Mouse (Mus musculus) induced T-regulatory cell, adult 2 months (primary cell): ENCODE data around the gene Panx1.

Experiments
- DNase-seq: peaks from one replicate; pipeline ENCODE4 v3.0.0-alpha.2; 2012; ENCODE audit warnings: low read depth

Gene Panx1

DNA sequence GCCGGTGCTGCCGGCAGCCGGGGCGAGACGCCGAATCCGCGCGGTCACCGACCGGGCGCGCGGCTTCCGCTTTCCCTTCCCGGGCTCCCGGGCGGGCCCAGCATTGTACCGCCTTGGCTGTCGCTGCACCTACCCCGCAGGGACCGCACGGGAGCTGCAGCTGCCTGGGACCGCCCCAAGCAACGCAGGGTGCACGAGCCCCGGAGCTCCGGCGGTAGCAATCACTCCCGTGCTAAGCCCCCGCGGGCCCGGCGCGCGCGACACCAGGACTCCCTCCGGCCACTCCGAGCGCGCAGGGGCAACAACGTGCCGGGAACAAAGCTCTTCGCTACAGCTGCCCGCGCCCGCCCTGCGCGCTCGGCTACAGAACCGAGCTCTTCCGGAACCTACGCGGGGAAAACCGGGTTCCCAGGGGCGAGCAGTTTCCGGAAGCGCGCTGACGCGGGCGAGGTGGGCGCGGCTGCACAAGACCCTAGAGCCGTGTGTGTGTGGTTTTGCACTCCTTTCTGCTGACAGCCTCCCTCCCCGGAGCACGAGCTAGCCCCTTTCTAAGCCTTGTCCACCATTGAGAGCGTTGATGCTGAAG lies at the start of gene Panx1:
Gene Panx1 (minus strand): TSS at position 395 of the 586 bp plus-strand sequence.
- peak; percentile 92 for DNase-seq

GRCm38 (mm10) chr9:15068686-15069295 lies 23.5 kb upstream of the Panx1 start:
- DNase-seq: no peak

DNA sequence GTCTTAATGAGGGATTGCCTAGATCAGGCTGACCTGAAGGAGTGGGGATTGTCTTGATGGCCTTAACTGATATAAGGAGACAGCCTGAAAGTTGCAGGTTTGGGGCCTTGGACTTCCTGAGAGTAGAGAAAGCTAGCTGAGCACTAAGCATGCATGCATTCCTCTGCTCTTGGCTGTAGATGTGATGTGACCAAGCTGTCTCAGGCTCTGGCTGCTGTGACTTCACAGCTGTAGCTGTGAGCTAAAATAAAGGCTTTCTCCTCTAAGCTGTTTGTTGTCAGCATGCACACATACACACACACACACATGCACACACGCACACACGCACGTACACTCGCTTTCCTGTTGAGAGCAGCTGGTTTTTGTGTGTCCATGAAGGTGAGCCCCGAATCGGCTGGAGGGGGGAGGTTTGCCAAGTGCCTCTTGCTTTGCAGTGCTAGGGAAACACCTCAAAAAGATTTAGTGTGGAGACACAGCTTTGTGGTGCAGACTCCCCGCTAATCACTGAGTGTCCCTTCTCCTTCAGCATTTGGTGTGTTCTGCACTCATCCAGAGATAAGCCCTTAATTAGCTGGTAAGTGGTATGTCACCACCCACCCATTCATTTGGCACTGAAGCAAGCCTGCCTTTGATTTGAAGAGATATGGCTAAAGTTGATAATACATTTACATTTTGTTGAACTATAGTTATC lies 22.9 kb upstream of the Panx1 start:
- no peak for DNase-seq

GRCm38 (mm10) chr9:15064176-15064575 lies 18.9 kb upstream of the Panx1 start:
- DNase-seq: peak; percentile 78

DNA sequence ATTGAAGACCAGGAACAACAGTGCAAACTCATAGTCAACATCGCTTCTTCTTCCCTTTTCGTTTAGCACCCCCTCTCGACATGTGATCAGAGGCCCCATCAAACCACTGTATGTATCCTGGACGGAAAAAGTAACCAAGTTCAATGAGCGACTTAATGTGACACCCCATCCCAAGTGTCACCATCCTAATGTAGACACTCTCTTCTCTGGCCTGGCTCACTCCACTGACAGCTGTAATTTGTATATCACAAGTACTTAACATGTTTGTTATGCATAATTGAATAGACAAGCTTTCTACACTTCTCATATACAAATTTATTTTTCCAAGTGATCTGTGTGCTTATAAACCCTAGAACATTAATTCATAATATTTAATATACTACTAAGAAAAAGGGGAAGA lies 15.6 kb upstream of the Panx1 start:
- DNase-seq: no peak

GRCm38 (mm10) chr9:15060026-15060425 lies 14.7 kb upstream of the Panx1 start:
- peak; percentile 51 for DNase-seq

DNA sequence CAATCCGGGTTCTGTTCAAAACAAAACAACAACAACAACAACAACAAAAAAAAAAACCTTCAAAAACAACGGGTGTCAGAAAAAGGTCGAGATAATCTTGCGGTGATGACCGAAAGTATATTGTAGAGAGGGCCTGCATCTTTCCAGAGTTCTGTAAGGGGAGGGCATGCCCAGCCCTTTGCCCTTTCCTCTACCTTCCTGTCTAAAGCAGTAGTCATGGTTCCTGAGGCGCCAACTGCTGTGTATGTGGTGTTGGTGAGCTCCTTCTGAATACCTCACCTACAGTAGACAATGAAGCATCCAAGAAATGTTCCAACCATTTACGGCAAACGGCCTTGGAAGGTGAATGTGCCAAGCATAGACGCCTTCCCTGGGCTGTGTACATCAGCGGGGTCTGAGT lies 462 bp upstream of the Panx1 start:
- DNase-seq: no peak

DNA sequence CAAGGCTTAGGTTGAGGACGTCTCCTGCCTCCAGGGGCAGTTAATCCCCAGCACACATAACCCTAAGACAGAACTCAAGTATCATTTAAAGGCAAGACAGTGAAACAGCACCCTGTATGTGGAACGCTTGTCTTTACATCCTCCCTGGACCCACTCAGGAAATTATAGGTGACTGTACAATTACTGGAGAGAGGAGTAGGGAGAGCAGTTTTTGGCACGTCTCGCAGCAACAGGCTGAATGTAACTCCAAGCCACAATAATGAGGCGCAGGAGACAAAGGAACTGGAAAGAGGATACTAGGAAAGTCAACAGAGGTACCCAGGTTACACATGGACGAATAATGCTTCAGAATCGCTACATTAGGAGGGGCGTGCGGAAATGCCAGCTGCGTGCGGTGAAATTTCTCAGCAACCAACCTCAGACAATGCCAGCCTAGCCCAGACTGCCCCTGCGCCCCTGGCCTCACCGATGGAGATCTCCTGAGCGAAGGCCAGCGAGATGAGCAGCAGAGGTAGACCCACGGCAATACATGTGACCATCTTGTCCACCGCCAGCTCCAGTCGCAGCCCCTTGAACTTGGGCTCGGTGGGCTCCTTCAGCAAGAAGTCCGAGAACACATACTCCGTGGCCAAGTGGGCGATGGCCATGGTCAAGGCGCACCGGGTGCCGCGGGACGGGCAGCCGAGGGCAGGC lies 741 bp downstream of the Panx1 start:
- DNase-seq: peak; percentile 64

DNA sequence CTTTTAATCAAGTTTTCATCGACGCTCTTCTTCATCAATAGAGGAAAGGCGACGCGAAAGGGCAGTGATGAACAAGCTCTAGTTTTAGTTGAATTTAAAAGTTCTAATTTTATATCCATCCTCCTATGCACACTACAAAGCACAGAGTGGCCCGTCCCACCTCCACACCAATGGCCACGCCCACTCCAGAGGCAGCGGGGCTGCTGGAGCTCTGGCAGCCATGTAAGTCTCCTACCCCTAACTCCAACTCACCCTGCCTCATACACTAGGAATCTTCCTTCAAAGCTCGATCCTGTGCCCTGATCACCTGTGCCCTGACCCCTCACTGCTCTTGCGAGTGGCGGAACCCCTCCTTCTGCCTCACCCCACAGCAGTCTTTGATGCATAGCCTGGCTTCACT lies 3.7 kb downstream of the Panx1 start:
- DNase-seq: no peak

GRCm38 (mm10) chr9:15039848-15040247 lies 5.4 kb downstream of the Panx1 start:
- no peak for DNase-seq

GRCm38 (mm10) chr9:15037704-15038103 lies 7.6 kb downstream of the Panx1 start:
- DNase-seq: no peak

DNA sequence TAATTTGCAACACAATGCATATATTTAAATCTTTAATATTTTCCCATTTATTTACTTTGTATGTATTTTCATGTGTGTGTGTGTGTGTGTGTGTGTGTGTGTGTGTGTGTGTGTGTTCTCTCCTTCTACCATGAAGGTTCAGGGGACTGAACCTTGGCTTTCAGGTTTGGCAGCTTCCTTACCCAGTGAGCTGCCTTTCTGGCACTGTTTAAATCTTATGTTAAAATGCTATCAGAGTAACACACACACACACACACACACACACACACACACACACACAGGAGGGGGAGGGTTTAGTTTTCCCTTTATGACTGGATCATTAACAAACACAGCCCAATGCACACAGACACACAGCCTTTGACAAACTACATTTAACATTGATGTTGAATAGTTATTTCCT lies 8.0 kb downstream of the Panx1 start:
- peak; percentile 7 for DNase-seq

DNA sequence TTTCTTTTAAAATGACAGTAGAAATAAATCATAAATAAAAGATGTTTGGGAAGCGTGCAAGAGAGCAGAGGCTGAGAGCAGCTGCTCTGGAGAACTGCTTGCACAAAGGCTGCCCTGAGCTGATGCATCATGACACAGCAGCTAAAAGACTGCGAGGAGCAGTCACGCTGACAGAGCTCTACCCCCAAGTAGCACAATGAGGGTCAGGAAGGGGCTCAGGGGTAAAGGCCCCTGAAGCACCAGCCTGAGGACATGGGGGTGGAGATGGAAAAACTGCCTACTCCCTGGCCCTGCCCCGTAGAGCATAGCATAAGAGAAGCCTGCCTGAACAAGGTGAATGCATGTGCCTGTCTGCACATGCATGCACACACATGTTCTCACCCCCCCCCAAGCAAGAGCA lies 8.5 kb downstream of the Panx1 start:
- peak; percentile 8 for DNase-seq

- no peak for DNase-seq
Measured at GRCm38 (mm10) chr9:15036405-15036804, 8.9 kb downstream of the Panx1 start.

DNA sequence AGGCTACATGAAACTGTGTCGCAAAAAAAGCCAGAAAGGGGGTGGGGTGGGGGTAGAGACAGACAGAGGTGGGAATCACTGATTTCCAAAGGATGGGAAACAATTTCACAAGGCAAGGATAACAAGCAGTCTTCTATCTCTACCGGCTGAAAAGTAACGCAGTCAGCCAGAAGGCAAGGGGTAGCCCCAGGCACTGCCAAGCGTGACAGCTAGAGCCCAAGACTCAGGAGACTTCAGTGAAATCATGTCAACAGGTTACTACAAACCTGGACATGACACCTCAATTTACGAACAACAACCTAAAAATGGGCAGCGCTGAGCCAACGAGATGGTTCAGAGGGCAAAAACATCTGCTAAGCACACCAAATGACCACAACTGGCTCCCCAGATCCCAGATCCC lies 9.3 kb downstream of the Panx1 start:
- DNase-seq: peak; percentile 16

GRCm38 (mm10) chr9:15034546-15035273 lies 10.6 kb downstream of the Panx1 start:
- DNase-seq: peak; percentile 44

- peak; percentile 78 for DNase-seq
Measured at GRCm38 (mm10) chr9:15033568-15034160, 11.6 kb downstream of the Panx1 start.

DNA sequence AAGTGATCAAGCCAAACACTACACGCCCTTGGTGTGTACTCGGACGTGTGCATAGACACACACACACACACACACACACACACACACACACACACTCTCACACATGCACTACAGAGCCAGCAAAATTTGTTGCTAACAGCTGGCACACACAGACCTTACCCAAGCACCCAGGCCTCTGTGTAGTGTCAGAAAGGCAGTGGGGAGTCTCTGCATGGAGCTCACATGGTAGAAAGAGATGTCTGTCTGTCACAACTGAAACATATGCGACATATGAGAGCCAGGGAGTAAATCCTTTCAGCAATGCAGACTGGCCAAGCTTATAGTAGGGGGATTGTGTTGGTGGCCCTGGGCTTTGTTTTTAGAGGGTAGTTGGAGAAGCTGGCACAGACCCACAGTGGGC lies 12.5 kb downstream of the Panx1 start:
- no peak for DNase-seq

GRCm38 (mm10) chr9:15030771-15031170 lies 14.5 kb downstream of the Panx1 start:
- DNase-seq: no peak

- DNase-seq: peak; percentile 86
Measured at GRCm38 (mm10) chr9:15029025-15029727, 16.1 kb downstream of the Panx1 start.

GRCm38 (mm10) chr9:15027725-15028124 lies 17.6 kb downstream of the Panx1 start:
- DNase-seq: peak; percentile 69
